Mouse (Mus musculus) embryo, embryonic 11.5 days (tissue): ENCODE measurements around the gene Tbc1d10b.

Experiments used
- DNase-seq: peaks from one replicate; pipeline ENCODE4 v3.0.0-alpha.2; 2012; ENCODE audit warnings: low read depth, low spot score

Tbc1d10b gene

GRCm38 (mm10) chr7:127162546-127162945 is 45.7 kb downstream of the Tbc1d10b start:
- no peak for DNase-seq

GRCm38 (mm10) chr7:127157548-127157947 is 50.7 kb downstream of the Tbc1d10b start:
- no peak for DNase-seq

GRCm38 (mm10) chr7:127153477-127153876 is 54.8 kb downstream of the Tbc1d10b start:
- no peak for DNase-seq

GRCm38 (mm10) chr7:127152464-127152863 is 55.8 kb downstream of the Tbc1d10b start:
- DNase-seq = no peak

GRCm38 (mm10) chr7:127147901-127148300 is 60.4 kb downstream of the Tbc1d10b start:
- DNase-seq = no peak
